Mouse (Mus musculus): ENCODE results near the gene Mybpc3. TPM values are rescaled to one million over a fixed set of nuclear protein-coding genes. Genes with fewer than 3 reads are reported as not detected.

Gene Mybpc3
- polyA plus RNA-seq, 1 experiment from 2014 or later: 5.0 TPM

DNA sequence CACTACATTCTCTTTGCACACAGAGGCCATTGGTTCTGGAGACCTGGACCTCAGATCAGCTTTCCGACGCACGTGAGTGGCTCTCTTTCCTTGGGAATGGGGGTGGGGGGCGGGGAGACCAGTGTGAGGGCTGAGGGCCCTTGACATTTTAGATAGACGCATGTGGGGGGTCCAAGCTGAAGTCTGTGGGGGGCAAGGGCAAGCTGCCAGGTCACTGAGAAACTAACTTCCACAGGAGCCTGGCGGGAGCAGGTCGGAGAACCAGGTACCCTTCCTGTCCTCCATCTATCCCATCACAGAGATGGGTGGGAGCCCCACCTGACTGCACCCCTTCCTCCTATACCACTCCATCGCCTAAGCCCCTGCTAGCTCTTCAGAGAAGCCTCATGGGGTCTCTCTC is 3.6 kb downstream of the Mybpc3 start:
- no peak overlapping the region for H3K9ac ChIP-seq (ENCODE audit: low read depth, low read length)

GRCm38 (mm10) chr2:91123521-91123920 is 5.6 kb downstream of the Mybpc3 start:
- H3K4me1 ChIP-seq (replicated peaks; ENCODE audit: control insufficient read depth, insufficient read depth, low read length): no peaks in the 10 kb centered on the region

More for the DNA sequence above, 3.6 kb downstream of the Mybpc3 start:
- Histone ChIP-seq H3K4me3 (ENCODE audit: low read depth, low read length) (no peak overlapping the region), H3K27ac (ENCODE audit: low read depth, low read length) (no peak overlapping the region), H3K9me3 (ENCODE audit: control insufficient read depth, low read length) (no peaks in the 10 kb centered on the region), H3K27me3 (replicated peaks; ENCODE audit: control insufficient read depth, insufficient read depth, low read length) (no peaks in the 10 kb centered on the region), H3K4me2 (no peak overlapping the region), H3K36me3 (ENCODE audit: control insufficient read depth, insufficient read depth, low read length) (no peaks in the 10 kb centered on the region), H3K4me1 (replicated peaks; ENCODE audit: control insufficient read depth, insufficient read depth, low read length) (no peaks in the 10 kb centered on the region)
- no peak for DNase-seq (ENCODE audit: low spot score)
- no peak for ATAC-seq (replicated peaks; ENCODE audit: low FRiP score)
- WGBS: 56% methylated on average over 8 of the region's 8 CpGs

GRCm38 (mm10) chr2:91125101-91125500 is 7.2 kb downstream of the Mybpc3 start:
- Histone ChIP-seq H3K9ac (ENCODE audit: low read depth, low read length) (no peak overlapping the region), H3K27me3 (replicated peaks; ENCODE audit: control insufficient read depth, insufficient read depth, low read length) (no peaks in the 10 kb centered on the region), H3K27ac (ENCODE audit: low read depth, low read length) (no peak overlapping the region), H3K9me3 (ENCODE audit: control insufficient read depth, low read length) (no peaks in the 10 kb centered on the region), H3K4me3 (ENCODE audit: low read depth, low read length) (no peak overlapping the region), H3K36me3 (ENCODE audit: control insufficient read depth, insufficient read depth, low read length) (no peaks in the 10 kb centered on the region), H3K4me1 (replicated peaks; ENCODE audit: control insufficient read depth, insufficient read depth, low read length) (no peaks in the 10 kb centered on the region), H3K4me2 (no peak overlapping the region)
- ATAC-seq (replicated peaks; ENCODE audit: low FRiP score) (no peak), DNase-seq (ENCODE audit: low spot score) (no peak)
- WGBS: 85% methylated on average over 10 of the region's 10 CpGs

More at GRCm38 (mm10) chr2:91123521-91123920, 5.6 kb downstream of the Mybpc3 start:
- no peak overlapping the region for H3K9ac ChIP-seq (ENCODE audit: low read depth, low read length)
- no peak overlapping the region for H3K27ac ChIP-seq (ENCODE audit: low read depth, low read length)
- no peaks in the 10 kb centered on the region for H3K27me3 ChIP-seq (replicated peaks; ENCODE audit: control insufficient read depth, insufficient read depth, low read length)
- no peak for DNase-seq (ENCODE audit: low spot score)
- ATAC-seq (replicated peaks; ENCODE audit: low FRiP score): no peak
- no peak overlapping the region for H3K4me2 ChIP-seq
- no peak overlapping the region for H3K4me3 ChIP-seq (ENCODE audit: low read depth, low read length)
- H3K36me3 ChIP-seq (ENCODE audit: control insufficient read depth, insufficient read depth, low read length): no peaks in the 10 kb centered on the region
- WGBS: 78% methylated on average over 6 of the region's 6 CpGs
- no peaks in the 10 kb centered on the region for H3K9me3 ChIP-seq (ENCODE audit: control insufficient read depth, low read length)

GRCm38 (mm10) chr2:91128761-91129160 is 10.8 kb downstream of the Mybpc3 start:
- no peaks in the 10 kb centered on the region for H3K9me3 ChIP-seq (ENCODE audit: control insufficient read depth, low read length)
- WGBS: 72% methylated on average over 5 of the region's 5 CpGs
- no peak for DNase-seq (ENCODE audit: low spot score)
- H3K4me3 ChIP-seq (ENCODE audit: low read depth, low read length): no peak overlapping the region
- no peak overlapping the region for H3K9ac ChIP-seq (ENCODE audit: low read depth, low read length)
- no peak overlapping the region for H3K4me2 ChIP-seq
- no peaks in the 10 kb centered on the region for H3K4me1 ChIP-seq (replicated peaks; ENCODE audit: control insufficient read depth, insufficient read depth, low read length)
- H3K27me3 ChIP-seq (replicated peaks; ENCODE audit: control insufficient read depth, insufficient read depth, low read length): no peaks in the 10 kb centered on the region
- H3K36me3 ChIP-seq (ENCODE audit: control insufficient read depth, insufficient read depth, low read length): no peaks in the 10 kb centered on the region
- no peak for ATAC-seq (replicated peaks; ENCODE audit: low FRiP score)
- H3K27ac ChIP-seq (ENCODE audit: low read depth, low read length): no peak overlapping the region

DNA sequence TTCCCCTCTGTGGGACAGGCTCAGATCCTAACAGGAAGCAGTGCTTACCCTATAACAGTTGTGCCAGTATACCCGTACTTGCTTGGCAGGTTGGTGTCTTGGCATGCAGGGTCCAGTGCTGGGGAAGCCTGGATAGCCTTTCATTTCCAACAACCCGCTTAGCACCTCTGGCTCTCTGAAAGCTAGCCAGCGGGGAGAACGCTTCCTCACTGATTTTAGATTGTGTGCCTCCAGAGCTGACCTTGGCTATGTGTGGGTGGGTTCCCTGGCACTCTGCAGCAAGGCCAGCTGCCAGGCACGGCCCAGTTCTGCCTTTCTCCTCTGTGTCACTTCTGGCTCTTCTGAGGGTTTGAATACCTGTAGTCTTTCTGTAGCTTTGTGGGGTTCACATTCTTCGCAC is 12.2 kb downstream of the Mybpc3 start:
- Histone ChIP-seq H3K27me3 (replicated peaks; ENCODE audit: control insufficient read depth, insufficient read depth, low read length) (no peaks in the 10 kb centered on the region), H3K27ac (ENCODE audit: low read depth, low read length) (no peak overlapping the region), H3K9me3 (ENCODE audit: control insufficient read depth, low read length) (no peaks in the 10 kb centered on the region), H3K4me3 (ENCODE audit: low read depth, low read length) (no peak overlapping the region), H3K4me1 (replicated peaks; ENCODE audit: control insufficient read depth, insufficient read depth, low read length) (no peaks in the 10 kb centered on the region), H3K4me2 (no peak overlapping the region), H3K36me3 (ENCODE audit: control insufficient read depth, insufficient read depth, low read length) (no peaks in the 10 kb centered on the region), H3K9ac (ENCODE audit: low read depth, low read length) (no peak overlapping the region)
- ATAC-seq (replicated peaks; ENCODE audit: low FRiP score) (no peak), DNase-seq (ENCODE audit: low spot score) (no peak)
- WGBS: 88% methylated on average over 6 of the region's 6 CpGs

GRCm38 (mm10) chr2:91131251-91131650 is 13.3 kb downstream of the Mybpc3 start:
- Histone ChIP-seq H3K4me2 (no peak overlapping the region), H3K9me3 (ENCODE audit: control insufficient read depth, low read length) (no peaks in the 10 kb centered on the region), H3K27ac (ENCODE audit: low read depth, low read length) (no peak overlapping the region), H3K4me1 (replicated peaks; ENCODE audit: control insufficient read depth, insufficient read depth, low read length) (no peaks in the 10 kb centered on the region), H3K9ac (ENCODE audit: low read depth, low read length) (no peak overlapping the region), H3K4me3 (ENCODE audit: low read depth, low read length) (no peak overlapping the region), H3K36me3 (ENCODE audit: control insufficient read depth, insufficient read depth, low read length) (no peaks in the 10 kb centered on the region), H3K27me3 (replicated peaks; ENCODE audit: control insufficient read depth, insufficient read depth, low read length) (no peaks in the 10 kb centered on the region)
- DNase-seq (ENCODE audit: low spot score): no peak
- no peak for ATAC-seq (replicated peaks; ENCODE audit: low FRiP score)
- 88% methylated on average over 15 of the region's 15 CpGs for WGBS

- no peaks in the 10 kb centered on the region for H3K36me3 ChIP-seq (ENCODE audit: control insufficient read depth, insufficient read depth, low read length)
- no peaks in the 10 kb centered on the region for H3K9me3 ChIP-seq (ENCODE audit: control insufficient read depth, low read length)
- no peak overlapping the region for H3K4me3 ChIP-seq (ENCODE audit: low read depth, low read length)
- no peak overlapping the region for H3K27ac ChIP-seq (ENCODE audit: low read depth, low read length)
- WGBS: 47% methylated on average over 3 of the region's 3 CpGs
- H3K4me2 ChIP-seq: no peak overlapping the region
- DNase-seq (ENCODE audit: low spot score) (no peak), ATAC-seq (replicated peaks; ENCODE audit: low FRiP score) (no peak)
- no peaks in the 10 kb centered on the region for H3K4me1 ChIP-seq (replicated peaks; ENCODE audit: control insufficient read depth, insufficient read depth, low read length)
- H3K9ac ChIP-seq (ENCODE audit: low read depth, low read length): no peak overlapping the region
- no peaks in the 10 kb centered on the region for H3K27me3 ChIP-seq (replicated peaks; ENCODE audit: control insufficient read depth, insufficient read depth, low read length)
These were observed 14.1 kb downstream of the Mybpc3 start for GRCm38 (mm10) chr2:91132035-91132434.

DNA sequence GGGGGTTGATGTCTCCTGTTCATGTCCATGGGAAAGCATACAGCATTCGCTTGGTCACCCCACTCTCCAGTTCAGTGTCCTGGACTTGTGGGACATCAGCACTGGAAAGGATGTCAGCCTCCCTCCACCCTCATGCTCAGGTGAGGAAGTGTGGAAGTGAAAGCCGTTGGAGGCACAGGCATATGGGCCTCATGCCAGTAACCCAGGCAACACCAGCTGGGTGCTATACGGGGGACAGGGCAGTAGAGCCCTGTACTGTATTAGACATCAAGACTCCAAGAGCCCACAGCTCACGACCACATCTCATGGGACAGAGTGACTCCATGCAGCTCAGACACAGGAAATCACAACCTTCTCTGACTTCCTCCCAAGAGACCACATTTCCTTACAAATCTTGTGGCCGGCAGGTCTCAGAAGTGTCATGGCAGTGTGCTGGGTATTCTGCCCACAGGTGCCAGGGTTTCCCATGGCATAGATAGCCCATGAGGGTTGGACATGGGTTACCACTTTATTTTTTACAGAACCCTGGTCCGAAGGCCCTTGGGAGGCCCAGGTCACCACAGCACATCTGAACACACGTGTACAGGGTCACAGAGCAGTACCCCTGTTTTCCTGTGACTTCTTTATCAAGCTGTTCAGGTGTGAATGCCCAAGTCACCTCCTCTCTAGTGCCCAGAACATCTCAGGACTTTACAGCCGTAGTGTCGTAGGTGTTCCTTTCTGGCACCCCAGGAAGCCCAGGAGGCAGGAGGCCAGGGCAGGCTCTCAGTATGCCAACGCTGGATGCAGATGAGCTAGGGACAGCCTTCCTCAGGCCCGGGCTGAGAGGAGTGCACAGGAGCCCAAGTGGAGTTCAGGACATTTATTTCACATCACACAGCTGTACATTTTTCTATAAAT is 18.8 kb downstream of the Mybpc3 start:
- Histone ChIP-seq H3K9ac (ENCODE audit: low read depth, low read length) (no peak overlapping the region), H3K27ac (ENCODE audit: low read depth, low read length) (no peak overlapping the region), H3K36me3 (ENCODE audit: control insufficient read depth, insufficient read depth, low read length) (peaks cover 4% of the 10 kb centered on the region; the same call in 1 of the 2 replicates), H3K4me1 (replicated peaks; ENCODE audit: control insufficient read depth, insufficient read depth, low read length) (no peaks in the 10 kb centered on the region), H3K27me3 (replicated peaks; ENCODE audit: control insufficient read depth, insufficient read depth, low read length) (no peaks in the 10 kb centered on the region), H3K4me2 (no peak overlapping the region), H3K9me3 (ENCODE audit: control insufficient read depth, low read length) (no peaks in the 10 kb centered on the region), H3K4me3 (ENCODE audit: low read depth, low read length) (no peak overlapping the region)
- ATAC-seq (replicated peaks; ENCODE audit: low FRiP score) (no peak), DNase-seq (ENCODE audit: low spot score) (no peak)
- 77% methylated on average over 11 of the region's 11 CpGs for WGBS

DNA sequence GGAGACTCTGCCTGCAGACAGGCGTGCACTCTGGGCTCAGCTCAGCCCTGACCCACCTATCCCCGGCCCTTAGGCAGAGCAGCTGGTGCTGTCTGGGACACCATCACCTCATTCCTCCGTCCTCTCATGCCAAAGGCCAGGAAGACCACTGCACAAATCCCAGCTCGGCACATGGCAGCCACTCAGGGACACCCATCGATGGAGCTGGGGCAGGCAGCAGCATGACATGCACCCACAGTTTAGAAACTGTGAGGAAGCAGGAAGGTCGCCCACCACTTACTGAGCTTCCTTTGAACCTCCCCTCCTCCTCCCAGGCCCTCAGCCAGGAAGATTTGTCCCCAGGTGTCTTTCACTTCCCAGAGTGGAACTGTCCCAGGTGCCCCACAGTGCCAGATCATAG is 19.5 kb downstream of the Mybpc3 start:
- Histone ChIP-seq H3K27ac (ENCODE audit: low read depth, low read length) (no peak overlapping the region), H3K27me3 (replicated peaks; ENCODE audit: control insufficient read depth, insufficient read depth, low read length) (no peaks in the 10 kb centered on the region), H3K36me3 (ENCODE audit: control insufficient read depth, insufficient read depth, low read length) (peaks cover 4% of the 10 kb centered on the region; the same call in 1 of the 2 replicates), H3K4me1 (replicated peaks; ENCODE audit: control insufficient read depth, insufficient read depth, low read length) (no peaks in the 10 kb centered on the region), H3K4me3 (ENCODE audit: low read depth, low read length) (no peak overlapping the region), H3K9ac (ENCODE audit: low read depth, low read length) (no peak overlapping the region), H3K4me2 (no peak overlapping the region), H3K9me3 (ENCODE audit: control insufficient read depth, low read length) (no peaks in the 10 kb centered on the region)
- ATAC-seq (replicated peaks; ENCODE audit: low FRiP score) (no peak), DNase-seq (ENCODE audit: low spot score) (no peak)
- 79% methylated on average over 6 of the region's 6 CpGs for WGBS

Measured in liver, embryonic 11.5 days (tissue).